Mouse (Mus musculus) neural tube, embryonic 12.5 days (tissue): ENCODE data around the gene Gsk3b. TPM values are rescaled to one million over a fixed set of nuclear protein-coding genes. Genes with fewer than 3 reads are reported as not detected.

Source experiments
- ATAC-seq: fragments of 200-750 bp; cut with Nextera tagmentation; 2 replicates; pipeline ENCODE4 v1.8.0; 2017; ENCODE audit warnings: low read depth, mild to moderate bottlenecking, moderate TSS enrichment, moderate library complexity; ENCODE audit not compliant: low FRiP score
- H3K27ac ChIP-seq: fragments of 300-500 bp; sonication (generic); 2 replicates; pipeline ENCODE4 v1.5.1; 2016
- H3K27me3 ChIP-seq: fragments of 300-500 bp; sonication (generic); replicated peaks from 2 replicates; pipeline ENCODE4 v1.6.1; 2016; ENCODE audit warnings: mild to moderate bottlenecking
- H3K36me3 ChIP-seq: fragments of 300-500 bp; sonication (generic); 2 replicates; pipeline ENCODE4 v1.6.1; 2016; ENCODE audit warnings: mild to moderate bottlenecking
- H3K4me1 ChIP-seq: fragments of 300-500 bp; sonication (generic); 2 replicates; pipeline ENCODE4 v1.6.1; 2016
- H3K4me2 ChIP-seq: fragments of 300-500 bp; sonication (generic); replicated peaks from 2 replicates; pipeline ENCODE4 v1.6.1; 2016; ENCODE audit warnings: mild to moderate bottlenecking
- H3K4me3 ChIP-seq: fragments of 300-500 bp; sonication (generic); 2 replicates; pipeline ENCODE4 v1.5.1; 2016
- H3K9ac ChIP-seq: fragments of 300-500 bp; sonication (generic); 2 replicates; pipeline ENCODE4 v1.6.1; 2016; ENCODE audit warnings: mild to moderate bottlenecking
- H3K9me3 ChIP-seq: fragments of 300-500 bp; sonication (generic); 2 replicates; pipeline ENCODE4 v1.6.1; 2016; ENCODE audit warnings: mild to moderate bottlenecking
- WGBS: fragments of 180-500 bp; shearing (Covaris S2); methylation state at CpG from one replicate; pipeline ENCODE4 v1.1.7; 2016; 5-methylcytosine and 5-hydroxymethylcytosine counted together
- polyA plus RNA-seq: library from polyadenylated mRNA; unstranded; fragments of >200 nt; fragmentation: Nextera tagmentation; extraction: Ambion mirVana; gene quantifications from 2 replicates; pipeline ENCODE4 v1.2.1, GENCODE M21; 2016

Gsk3b gene
- polyA plus RNA-seq, 1 experiment from 2014 or later: 140 TPM

- peak overlapping the region; percentile 99 for H3K27ac ChIP-seq
- H3K4me1 ChIP-seq: peaks cover 14% of the 10 kb centered on the region
- H3K36me3 ChIP-seq: no peaks in the 10 kb centered on the region
- H3K9ac ChIP-seq: peak overlapping the region; percentile 91
- under 1% methylated on average over 39 of the region's 40 CpGs for WGBS
- H3K27me3 ChIP-seq: no peaks in the 10 kb centered on the region
- ATAC-seq: peak; percentile 35; the same call in 1 of the 2 replicates
- no peaks in the 10 kb centered on the region for H3K9me3 ChIP-seq
- H3K4me3 ChIP-seq: peak overlapping the region; percentile 94
- H3K4me2 ChIP-seq: peak overlapping the region; percentile 58
Observed at GRCm38 (mm10) chr16:38088126-38088628, 624 bp upstream of the Gsk3b start.

GRCm38 (mm10) chr16:38089447-38090170, 808 bp downstream of the Gsk3b start:
- ATAC-seq: peak; percentile 5
- H3K4me3 ChIP-seq: peak overlapping the region; percentile 94

GRCm38 (mm10) chr16:38090341-38091005, 1.7 kb downstream of the Gsk3b start:
- peak overlapping the region; percentile 78 for H3K4me2 ChIP-seq
- peaks cover 35% of the 10 kb centered on the region for H3K4me1 ChIP-seq
- H3K9ac ChIP-seq: peak overlapping the region; percentile 100
- H3K9me3 ChIP-seq: no peaks in the 10 kb centered on the region
- H3K27ac ChIP-seq: no peak overlapping the region; the same call in 1 of the 2 replicates
- under 1% methylated on average over 17 of the region's 17 CpGs for WGBS
- no peak for ATAC-seq
- H3K4me3 ChIP-seq: peak overlapping the region; percentile 94
- H3K27me3 ChIP-seq: no peaks in the 10 kb centered on the region
- H3K36me3 ChIP-seq: no peaks in the 10 kb centered on the region

More at GRCm38 (mm10) chr16:38089447-38090170, 808 bp downstream of the Gsk3b start:
- H3K4me2 ChIP-seq: peak overlapping the region; percentile 78
- no peaks in the 10 kb centered on the region for H3K27me3 ChIP-seq
- peaks cover 28% of the 10 kb centered on the region for H3K4me1 ChIP-seq
- peak overlapping the region; percentile 100 for H3K27ac ChIP-seq
- no peaks in the 10 kb centered on the region for H3K36me3 ChIP-seq
- H3K9ac ChIP-seq: peak overlapping the region; percentile 100
- H3K9me3 ChIP-seq: no peaks in the 10 kb centered on the region
- WGBS: under 1% methylated on average over 76 of the region's 76 CpGs

GRCm38 (mm10) chr16:38091041-38091440, 2.2 kb downstream of the Gsk3b start:
- H3K36me3 ChIP-seq: no peaks in the 10 kb centered on the region

GRCm38 (mm10) chr16:38091706-38092105, 2.9 kb downstream of the Gsk3b start:
- H3K27me3 ChIP-seq: no peaks in the 10 kb centered on the region
- WGBS: 17% methylated on average over 5 of the region's 5 CpGs
- H3K4me2 ChIP-seq: peak overlapping the region; percentile 78
- H3K4me3 ChIP-seq: peak overlapping the region; percentile 94
- ATAC-seq: no peak
- no peaks in the 10 kb centered on the region for H3K36me3 ChIP-seq
- H3K9ac ChIP-seq: peak overlapping the region; percentile 100
- H3K9me3 ChIP-seq: no peaks in the 10 kb centered on the region
- H3K27ac ChIP-seq: no peak overlapping the region
- peaks cover 39% of the 10 kb centered on the region for H3K4me1 ChIP-seq

More at GRCm38 (mm10) chr16:38091041-38091440, 2.2 kb downstream of the Gsk3b start:
- H3K4me1 ChIP-seq: peaks cover 41% of the 10 kb centered on the region
- no peaks in the 10 kb centered on the region for H3K27me3 ChIP-seq
- peak overlapping the region; percentile 94 for H3K4me3 ChIP-seq
- peak overlapping the region; percentile 78 for H3K4me2 ChIP-seq
- H3K9ac ChIP-seq: peak overlapping the region; percentile 100
- H3K9me3 ChIP-seq: no peaks in the 10 kb centered on the region
- no peak for ATAC-seq
- WGBS: 0% methylated on average over 5 of the region's 5 CpGs
- no peak overlapping the region; the same call in 1 of the 2 replicates for H3K27ac ChIP-seq

- H3K27ac ChIP-seq: no peak overlapping the region
Observed at GRCm38 (mm10) chr16:38092598-38092997, 3.8 kb downstream of the Gsk3b start.

DNA sequence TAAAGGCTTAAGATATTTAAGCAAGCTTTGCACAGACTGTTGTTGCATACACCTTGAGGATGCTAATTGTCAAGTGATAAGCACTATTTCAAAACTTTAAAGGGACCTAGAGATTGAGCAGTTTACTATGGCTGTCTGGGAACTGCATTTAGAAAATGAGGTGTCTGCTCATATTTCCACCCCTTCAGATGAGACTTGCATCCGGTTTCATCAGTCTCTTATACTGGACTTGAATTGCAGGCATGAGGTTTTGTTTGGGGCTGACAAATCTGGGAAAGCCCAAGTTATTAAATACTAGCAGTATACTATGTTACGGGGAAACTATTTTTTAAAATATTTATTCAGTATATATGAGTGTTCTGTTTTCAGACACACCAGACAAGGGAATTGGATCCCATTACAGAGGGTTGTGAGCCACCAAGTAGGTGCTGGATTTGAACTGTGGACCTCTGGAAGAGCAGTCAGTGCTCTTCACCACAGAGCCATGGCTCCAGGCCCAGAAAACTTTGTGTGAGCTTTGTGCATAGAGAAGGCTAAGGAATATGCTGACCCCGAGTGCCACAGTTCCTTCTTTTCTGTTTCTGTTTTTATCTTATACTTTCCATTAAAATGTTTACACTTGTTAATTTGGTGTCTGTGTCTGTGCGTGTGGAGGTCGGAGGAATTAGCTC, 6.5 kb downstream of the Gsk3b start:
- no peak for ATAC-seq
- H3K4me2 ChIP-seq: peak overlapping the region; percentile 78
- H3K9ac ChIP-seq: no peak overlapping the region
- no peak overlapping the region for H3K4me3 ChIP-seq
- no peaks in the 10 kb centered on the region for H3K9me3 ChIP-seq
- H3K4me1 ChIP-seq: peaks cover 35% of the 10 kb centered on the region
- WGBS: 84% methylated on average over 5 of the region's 5 CpGs
- peaks cover 15% of the 10 kb centered on the region for H3K36me3 ChIP-seq
- no peak overlapping the region for H3K27ac ChIP-seq
- H3K27me3 ChIP-seq: no peaks in the 10 kb centered on the region

More at GRCm38 (mm10) chr16:38092598-38092997, 3.8 kb downstream of the Gsk3b start:
- H3K27me3 ChIP-seq: no peaks in the 10 kb centered on the region
- WGBS: 3% methylated on average over 4 of the region's 4 CpGs
- H3K4me1 ChIP-seq: peaks cover 35% of the 10 kb centered on the region
- peak overlapping the region; percentile 74 for H3K9ac ChIP-seq
- H3K36me3 ChIP-seq: no peaks in the 10 kb centered on the region
- H3K4me3 ChIP-seq: peak overlapping the region; percentile 94
- no peak for ATAC-seq
- no peaks in the 10 kb centered on the region for H3K9me3 ChIP-seq
- peak overlapping the region; percentile 78 for H3K4me2 ChIP-seq

- H3K27me3 ChIP-seq: no peaks in the 10 kb centered on the region
- H3K9ac ChIP-seq: no peak overlapping the region
- no peak overlapping the region for H3K27ac ChIP-seq
- H3K4me1 ChIP-seq: peaks cover 35% of the 10 kb centered on the region
- H3K4me2 ChIP-seq: no peak overlapping the region; the same call in 1 of the 2 replicates
- no peaks in the 10 kb centered on the region for H3K9me3 ChIP-seq
- H3K4me3 ChIP-seq: no peak overlapping the region
- 84% methylated on average over 9 of the region's 9 CpGs for WGBS
- no peak for ATAC-seq
- H3K36me3 ChIP-seq: peaks cover 17% of the 10 kb centered on the region
Observed at GRCm38 (mm10) chr16:38097521-38097920, 8.7 kb downstream of the Gsk3b start.

DNA sequence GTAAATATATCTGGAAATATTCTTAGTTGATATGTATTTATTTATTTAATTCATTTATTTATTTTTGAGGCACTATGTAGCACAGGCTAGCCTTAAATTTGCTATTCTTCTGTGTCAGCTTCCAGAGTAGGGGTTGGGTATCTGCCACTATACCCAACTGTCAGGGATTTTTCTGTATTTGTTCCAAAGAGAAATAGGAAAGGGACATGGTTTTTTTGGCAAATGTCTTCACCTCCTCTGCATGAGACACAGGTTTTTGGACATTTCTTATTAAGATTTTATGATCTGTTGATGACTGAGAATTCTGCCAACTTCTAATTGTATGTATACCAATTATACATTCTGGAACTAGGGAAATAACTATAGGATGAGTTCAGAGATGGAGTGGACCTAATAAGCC, 10.5 kb downstream of the Gsk3b start:
- Histone ChIP-seq H3K27ac (no peak overlapping the region), H3K27me3 (no peaks in the 10 kb centered on the region), H3K36me3 (peaks cover 17% of the 10 kb centered on the region), H3K9ac (no peak overlapping the region), H3K4me1 (peaks cover 20% of the 10 kb centered on the region), H3K4me3 (no peak overlapping the region), H3K9me3 (no peaks in the 10 kb centered on the region), H3K4me2 (no peak overlapping the region)
- no peak for ATAC-seq

DNA sequence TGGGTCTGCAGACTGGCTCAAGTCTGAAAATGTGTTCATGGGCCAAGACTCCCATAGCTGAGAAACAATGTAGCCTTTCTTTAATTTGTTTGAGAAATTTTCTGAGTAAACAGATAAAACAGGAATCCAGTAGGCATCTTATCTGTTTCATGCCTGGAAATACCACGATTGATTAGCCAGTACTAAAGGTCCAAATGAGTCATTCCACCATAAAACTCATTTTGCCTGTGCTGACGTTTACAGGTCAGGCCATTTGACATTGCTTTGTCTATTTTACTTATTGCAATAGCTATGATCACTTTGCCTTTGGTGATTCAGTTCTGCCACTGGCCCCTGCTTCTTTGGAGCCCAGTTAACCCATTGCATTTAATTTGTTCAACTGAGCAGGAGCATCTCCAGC, 11.8 kb downstream of the Gsk3b start:
- no peak overlapping the region for H3K4me3 ChIP-seq
- no peaks in the 10 kb centered on the region for H3K9me3 ChIP-seq
- no peak overlapping the region for H3K4me2 ChIP-seq
- peaks cover 17% of the 10 kb centered on the region for H3K36me3 ChIP-seq
- H3K4me1 ChIP-seq: peaks cover 8% of the 10 kb centered on the region
- WGBS: 80% methylated on average over 2 of the region's 2 CpGs
- no peak overlapping the region for H3K9ac ChIP-seq
- no peak for ATAC-seq
- H3K27me3 ChIP-seq: no peaks in the 10 kb centered on the region
- no peak overlapping the region for H3K27ac ChIP-seq

DNA sequence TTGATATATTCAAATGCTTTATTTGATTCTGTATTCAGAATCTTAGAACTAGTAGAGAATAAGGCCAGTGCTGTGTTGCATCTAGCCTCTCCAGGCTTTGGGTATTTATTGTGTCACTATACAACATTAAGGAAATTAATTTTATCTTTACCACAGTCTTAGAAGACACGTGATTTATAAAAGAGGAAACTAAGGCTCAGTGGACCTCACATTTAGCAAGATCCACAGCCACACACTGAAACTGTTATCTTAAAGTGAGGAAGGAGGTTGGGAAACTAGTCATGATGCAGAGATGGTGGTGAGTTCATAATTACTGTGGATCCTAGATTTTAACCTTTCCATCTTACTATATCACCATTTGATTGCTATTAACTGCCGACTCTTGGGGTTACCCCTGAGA, 16.7 kb downstream of the Gsk3b start:
- Histone ChIP-seq H3K4me2 (no peak overlapping the region), H3K4me1 (no peaks in the 10 kb centered on the region), H3K9ac (no peak overlapping the region), H3K36me3 (peaks cover under 1% of the 10 kb centered on the region; the same call in 1 of the 2 replicates), H3K9me3 (no peaks in the 10 kb centered on the region), H3K4me3 (no peak overlapping the region), H3K27ac (no peak overlapping the region), H3K27me3 (no peaks in the 10 kb centered on the region)
- no peak for ATAC-seq
- 86% methylated on average over 2 of the region's 2 CpGs for WGBS

- no peak for ATAC-seq
- no peaks in the 10 kb centered on the region for H3K4me1 ChIP-seq
- H3K9ac ChIP-seq: no peak overlapping the region
- H3K27me3 ChIP-seq: no peaks in the 10 kb centered on the region
- H3K4me3 ChIP-seq: no peak overlapping the region
- WGBS: 90% methylated on average over 3 of the region's 3 CpGs
- no peak overlapping the region for H3K27ac ChIP-seq
- H3K4me2 ChIP-seq: no peak overlapping the region
- H3K9me3 ChIP-seq: no peaks in the 10 kb centered on the region
- H3K36me3 ChIP-seq: no peaks in the 10 kb centered on the region
Observed at GRCm38 (mm10) chr16:38106542-38106941, 17.7 kb downstream of the Gsk3b start.
